Mouse (Mus musculus) testis, adult 2 months (tissue): Measurements from ENCODE around the gene Mark3.

Experiments used
- CTCF ChIP-seq: fragments of 200-500 bp; IDR thresholded peaks from 2 replicates; pipeline ENCODE4 v1.5.1; 2012; ENCODE audit warnings: low read depth, mild to moderate bottlenecking, inconsistent platforms, low read length, moderate library complexity; ENCODE audit not compliant: control insufficient read depth, insufficient read depth, insufficient replicate concordance
- POLR2A ChIP-seq: fragments of 200-500 bp; IDR thresholded peaks from 2 replicates; pipeline ENCODE4 v1.6.1; 2012; ENCODE audit warnings: low read depth, mild to moderate bottlenecking, inconsistent platforms, low read length, moderate library complexity; ENCODE audit not compliant: control insufficient read depth

DNA sequence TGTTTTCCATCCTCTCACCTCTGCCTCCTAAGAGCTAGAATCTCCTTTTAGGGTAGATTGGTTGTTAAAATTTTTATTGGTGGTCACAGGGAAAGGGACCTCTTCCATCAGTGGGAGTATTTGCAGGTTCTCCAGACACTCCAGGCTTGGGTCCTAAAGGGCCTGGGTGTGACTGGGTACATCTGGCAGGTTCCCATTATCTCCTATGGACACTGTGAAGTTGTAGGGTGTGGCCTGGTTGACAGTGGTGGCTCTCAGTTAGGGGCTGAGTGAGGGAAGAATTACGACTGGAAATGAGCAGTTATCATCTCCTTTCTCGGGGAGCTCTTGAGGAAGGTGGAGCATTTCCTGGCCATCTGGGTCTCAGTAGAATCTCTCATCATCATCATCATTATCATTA lies 15.7 kb upstream of the Mark3 start:
- no peak for TF ChIP-seq CTCF
- no peak for TF ChIP-seq POLR2A
